Mouse (Mus musculus) activated CD4-positive, CD25-positive, alpha-beta regulatory T cell, adult 4 months (primary cell): ENCODE results near the gene Abl1. TPM values are rescaled to one million over a fixed set of nuclear protein-coding genes. Genes with fewer than 3 reads are reported as not detected.

Experiments used
- ATAC-seq: one replicate; pipeline ENCODE4 v1.8.0; 2017
- polyA plus RNA-seq, 2 experiments: library from polyadenylated mRNA; unstranded; fragments of 100-300 nt; shearing (Covaris generic); gene quantifications; one replicate each; pipeline ENCODE4 v1.2.1; 2017

Gene Abl1
- polyA plus RNA-seq, 2 experiments from 2014 or later = 7.4 to 8.1 TPM

GRCm38 (mm10) chr2:31790728-31791251 is 102.6 kb downstream of the Abl1 start:
- ATAC-seq = no peak

GRCm38 (mm10) chr2:31791260-31791659 is 103.1 kb downstream of the Abl1 start:
- no peak for ATAC-seq

GRCm38 (mm10) chr2:31792611-31793010 is 104.4 kb downstream of the Abl1 start:
- no peak for ATAC-seq

- no peak for ATAC-seq
Measured at GRCm38 (mm10) chr2:31796943-31797342, 108.8 kb downstream of the Abl1 start.

DNA sequence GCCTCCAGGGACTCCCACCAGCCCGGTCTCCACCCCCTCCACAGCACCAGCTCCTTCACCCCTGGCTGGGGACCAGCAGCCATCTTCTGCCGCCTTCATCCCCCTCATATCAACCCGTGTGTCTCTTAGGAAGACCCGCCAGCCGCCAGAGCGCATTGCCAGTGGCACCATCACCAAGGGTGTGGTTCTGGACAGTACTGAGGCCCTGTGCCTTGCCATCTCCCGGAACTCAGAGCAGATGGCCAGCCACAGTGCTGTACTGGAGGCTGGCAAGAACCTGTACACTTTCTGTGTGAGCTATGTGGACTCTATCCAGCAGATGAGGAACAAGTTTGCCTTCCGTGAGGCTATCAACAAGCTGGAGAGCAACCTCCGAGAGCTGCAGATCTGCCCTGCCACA is 113.2 kb downstream of the Abl1 start:
- ATAC-seq = no peak

- ATAC-seq = no peak
Measured at GRCm38 (mm10) chr2:31802811-31803210, 114.6 kb downstream of the Abl1 start.

DNA sequence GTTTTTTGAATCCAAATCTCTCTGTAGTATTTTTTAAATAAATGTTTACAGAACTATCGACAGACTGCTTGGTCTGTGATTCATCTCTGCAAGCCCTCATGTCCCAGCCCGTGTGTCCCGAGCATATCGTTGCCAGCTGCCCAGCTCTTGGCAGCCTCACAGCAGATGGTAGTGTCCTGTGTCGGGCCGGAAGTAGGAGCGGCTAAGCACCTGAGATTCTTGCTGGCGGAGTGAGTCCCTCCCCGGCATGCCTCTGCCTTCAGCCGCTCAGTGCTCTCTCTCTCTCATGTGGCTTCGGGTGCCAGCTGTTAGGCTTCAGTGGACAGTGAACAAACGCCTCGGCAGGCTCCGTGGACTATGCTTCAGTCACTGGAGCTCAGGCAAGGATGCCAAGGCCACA is 115.3 kb downstream of the Abl1 start:
- ATAC-seq = no peak

DNA sequence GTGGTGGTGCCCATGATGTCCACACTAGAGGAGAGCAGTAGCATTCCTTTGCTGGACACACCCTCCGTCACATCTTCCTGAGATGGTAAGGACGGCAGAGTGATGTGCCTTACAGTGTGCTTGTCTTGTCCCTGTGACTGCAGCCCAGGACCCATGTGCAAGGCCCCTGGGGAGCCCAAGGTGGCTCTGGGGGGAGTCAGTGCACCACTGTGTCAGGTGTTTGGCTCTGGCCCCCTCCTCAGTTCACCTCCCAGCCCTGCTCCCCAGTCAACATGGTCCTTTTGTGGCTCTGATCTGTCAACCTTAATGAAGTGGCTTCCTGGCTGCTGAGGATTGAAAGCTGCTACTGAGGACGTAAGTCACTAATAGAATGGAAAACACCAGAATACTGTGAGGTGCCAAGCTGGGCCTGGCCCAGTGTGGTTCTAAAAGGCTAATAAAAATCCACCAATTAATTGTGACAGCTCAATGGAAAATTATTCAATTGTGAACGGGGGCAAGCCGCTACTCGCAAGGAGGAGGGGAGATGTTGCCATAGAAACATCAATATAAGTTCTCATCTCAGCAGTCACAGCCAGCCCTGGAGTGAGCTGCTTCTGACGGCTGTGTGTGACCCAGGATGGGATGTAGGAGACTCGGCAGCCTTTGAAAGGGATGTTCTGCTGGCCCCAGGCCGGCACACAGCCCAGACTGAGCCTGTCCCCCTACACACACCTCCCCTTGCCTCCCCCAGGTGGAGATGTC is 118.6 kb downstream of the Abl1 start:
- no peak for ATAC-seq

GRCm38 (mm10) chr2:31808410-31809357 is 120.5 kb downstream of the Abl1 start:
- ATAC-seq = no peak

DNA sequence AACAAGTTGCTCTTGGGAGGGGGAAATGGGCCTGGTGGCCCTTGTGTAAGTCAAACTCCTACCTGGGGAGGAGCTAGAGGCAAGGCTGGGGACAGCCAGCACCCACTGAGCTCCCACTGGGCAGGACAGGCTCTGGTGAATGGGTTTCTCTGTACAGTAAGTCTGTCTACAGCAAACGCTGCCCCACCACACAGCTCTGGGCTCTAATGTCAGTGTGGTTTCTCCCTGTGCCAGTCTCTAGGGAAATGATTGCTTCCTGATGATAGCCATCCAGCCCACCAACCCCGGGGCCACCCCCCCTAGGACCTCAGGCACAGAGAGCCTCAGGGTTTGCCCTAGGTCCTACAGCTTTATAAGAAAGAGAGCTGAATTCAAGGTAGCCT is 121.2 kb downstream of the Abl1 start:
- no peak for ATAC-seq

DNA sequence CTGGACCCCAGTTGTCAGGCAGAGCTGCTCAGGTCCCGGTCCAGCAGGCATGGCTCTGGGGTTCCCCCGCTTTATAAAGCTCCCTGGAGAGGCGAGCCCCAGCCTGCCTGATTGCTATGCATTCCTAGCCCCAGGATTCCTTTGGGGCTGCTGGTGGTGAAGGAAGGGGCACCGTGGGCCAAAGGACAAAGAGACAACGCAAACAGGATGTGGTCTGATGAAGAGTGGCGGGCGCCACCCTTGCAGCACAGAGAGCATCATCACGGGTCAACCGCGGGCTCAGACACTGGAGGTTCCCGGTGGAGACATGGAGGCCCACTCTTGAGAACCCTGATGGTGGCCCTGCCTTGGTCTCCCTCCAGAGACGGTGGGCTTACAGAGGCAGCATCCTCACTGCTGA is 122.3 kb downstream of the Abl1 start, which contains the start of gene Qrfp:
Gene Qrfp (minus strand): TSS at position 137 of the 400 bp plus-strand sequence.
- ATAC-seq = peak; percentile 59

DNA sequence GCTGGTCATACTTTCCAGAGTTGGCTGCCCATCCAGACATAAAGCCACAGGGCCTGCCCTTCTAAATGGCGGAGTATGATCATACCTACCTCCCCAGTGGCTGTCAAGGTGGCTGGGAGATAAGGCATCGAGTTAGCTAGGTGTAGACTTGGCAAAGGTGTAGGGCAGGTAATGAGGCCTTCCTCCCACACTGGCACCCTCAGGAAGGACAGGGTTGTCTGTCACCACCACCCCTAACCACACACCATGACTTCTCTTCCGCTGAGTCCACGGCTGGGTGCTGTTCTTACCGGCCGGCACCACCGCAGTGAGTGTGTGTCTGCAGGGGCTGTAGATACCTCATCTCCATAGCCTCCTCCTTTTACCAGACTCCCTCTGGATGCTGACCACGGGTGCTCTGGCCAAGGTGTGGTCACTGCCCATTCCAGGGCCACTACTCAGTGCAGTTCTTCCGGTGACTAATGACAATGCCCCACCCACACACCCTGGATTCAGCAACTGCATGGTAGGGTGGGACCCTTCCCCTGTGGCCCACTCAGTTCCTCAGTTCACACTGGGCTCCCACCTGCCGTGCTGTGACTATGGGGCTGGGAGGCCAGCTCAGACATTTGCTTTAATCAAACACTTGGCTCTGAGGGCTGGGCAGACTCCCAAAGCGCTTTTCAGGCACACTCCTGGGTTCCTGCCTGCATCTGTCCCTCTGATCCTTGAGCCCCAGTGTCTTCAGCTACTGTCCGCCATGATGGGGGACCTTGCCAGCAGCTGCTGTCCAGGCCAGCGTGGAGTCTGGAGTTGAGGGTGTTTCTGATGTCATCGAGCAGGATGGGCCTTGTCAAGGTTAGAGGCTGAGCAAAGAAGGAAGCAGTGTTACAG is 123.1 kb downstream of the Abl1 start:
- peak; percentile 31 for ATAC-seq

DNA sequence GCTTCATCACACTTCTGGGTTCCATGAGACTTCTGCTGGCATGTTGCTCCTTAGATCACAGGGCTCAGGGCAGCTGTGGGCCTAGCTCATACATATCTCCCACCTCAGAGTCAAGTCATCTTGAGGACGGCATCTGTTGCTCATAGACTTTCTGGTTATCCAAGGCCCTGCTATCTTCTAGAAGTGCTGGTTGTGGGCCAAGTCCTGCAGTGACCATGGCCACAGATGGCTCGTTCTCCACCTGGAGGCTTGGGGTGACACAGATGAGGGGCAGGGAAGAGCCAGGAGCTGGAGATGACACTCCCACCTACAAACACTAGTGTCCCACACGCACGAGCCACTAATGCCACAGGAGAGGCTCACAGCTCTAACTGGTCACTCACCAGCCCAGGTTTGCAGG is 125.5 kb downstream of the Abl1 start:
- no peak for ATAC-seq

DNA sequence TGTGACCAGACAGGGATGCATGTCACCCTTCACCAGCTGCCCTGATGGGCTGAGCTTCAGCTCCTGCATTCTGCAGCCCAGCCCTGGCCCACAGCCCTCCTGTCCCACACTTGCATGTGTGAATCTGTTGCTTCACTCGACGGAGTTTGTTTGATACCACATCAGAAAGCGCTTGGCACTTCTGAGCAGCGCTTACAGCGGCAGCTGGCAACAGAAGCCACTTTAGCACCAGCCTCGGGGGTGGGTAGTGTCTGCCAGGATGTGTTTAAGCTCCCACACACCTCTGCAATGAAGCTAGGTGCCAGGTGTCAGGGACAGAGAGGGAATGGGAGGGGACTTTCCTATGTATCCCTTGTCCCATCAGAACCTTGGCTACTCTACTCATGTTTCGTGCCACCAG is 126.5 kb downstream of the Abl1 start:
- no peak for ATAC-seq

DNA sequence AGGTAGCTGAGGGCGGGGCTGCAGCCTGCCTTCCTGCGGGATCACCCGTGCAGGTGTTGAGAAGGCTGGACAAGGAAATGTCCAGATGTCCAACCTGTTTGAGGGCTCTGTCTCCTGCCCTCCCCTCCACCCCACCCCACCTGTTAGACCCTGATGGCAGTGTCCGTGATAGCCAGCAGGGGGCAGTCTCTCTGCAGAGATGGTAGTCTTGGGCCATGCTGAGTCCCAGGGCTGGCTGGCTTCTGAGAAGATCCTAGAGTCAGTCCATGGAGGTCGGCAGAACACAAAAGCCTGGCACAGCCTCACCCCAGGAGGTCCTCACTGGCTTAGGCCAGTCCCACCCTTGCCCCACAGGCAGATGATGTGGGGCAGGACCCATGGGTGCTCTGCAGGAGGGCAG is 127.2 kb downstream of the Abl1 start:
- peak; percentile 49 for ATAC-seq

GRCm38 (mm10) chr2:31822524-31823371 is 134.6 kb downstream of the Abl1 start:
- ATAC-seq = peak; percentile 65

- no peak for ATAC-seq
Measured at GRCm38 (mm10) chr2:31823933-31824730, 136.0 kb downstream of the Abl1 start.

DNA sequence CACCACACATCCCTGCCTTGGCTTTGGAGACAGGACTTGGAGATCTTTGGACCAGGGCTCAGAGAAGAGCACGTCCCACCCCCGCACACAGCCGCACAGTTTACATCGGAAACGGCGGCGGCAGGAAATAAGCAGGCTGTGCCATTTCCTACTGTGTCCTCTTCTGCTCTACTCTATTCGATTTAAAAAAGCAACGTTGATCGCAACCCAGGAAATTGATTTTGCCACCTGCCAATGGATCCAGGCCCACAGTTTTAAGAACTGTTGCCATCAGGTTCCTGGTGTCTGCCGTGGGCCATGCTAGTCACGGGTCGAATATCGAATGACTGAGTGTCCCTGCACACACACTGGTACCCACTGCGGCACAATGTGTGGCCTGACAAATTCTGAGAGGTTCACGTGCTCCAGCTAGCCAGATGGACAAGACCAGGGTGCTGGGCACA is 137.3 kb downstream of the Abl1 start:
- ATAC-seq = peak; percentile 72

DNA sequence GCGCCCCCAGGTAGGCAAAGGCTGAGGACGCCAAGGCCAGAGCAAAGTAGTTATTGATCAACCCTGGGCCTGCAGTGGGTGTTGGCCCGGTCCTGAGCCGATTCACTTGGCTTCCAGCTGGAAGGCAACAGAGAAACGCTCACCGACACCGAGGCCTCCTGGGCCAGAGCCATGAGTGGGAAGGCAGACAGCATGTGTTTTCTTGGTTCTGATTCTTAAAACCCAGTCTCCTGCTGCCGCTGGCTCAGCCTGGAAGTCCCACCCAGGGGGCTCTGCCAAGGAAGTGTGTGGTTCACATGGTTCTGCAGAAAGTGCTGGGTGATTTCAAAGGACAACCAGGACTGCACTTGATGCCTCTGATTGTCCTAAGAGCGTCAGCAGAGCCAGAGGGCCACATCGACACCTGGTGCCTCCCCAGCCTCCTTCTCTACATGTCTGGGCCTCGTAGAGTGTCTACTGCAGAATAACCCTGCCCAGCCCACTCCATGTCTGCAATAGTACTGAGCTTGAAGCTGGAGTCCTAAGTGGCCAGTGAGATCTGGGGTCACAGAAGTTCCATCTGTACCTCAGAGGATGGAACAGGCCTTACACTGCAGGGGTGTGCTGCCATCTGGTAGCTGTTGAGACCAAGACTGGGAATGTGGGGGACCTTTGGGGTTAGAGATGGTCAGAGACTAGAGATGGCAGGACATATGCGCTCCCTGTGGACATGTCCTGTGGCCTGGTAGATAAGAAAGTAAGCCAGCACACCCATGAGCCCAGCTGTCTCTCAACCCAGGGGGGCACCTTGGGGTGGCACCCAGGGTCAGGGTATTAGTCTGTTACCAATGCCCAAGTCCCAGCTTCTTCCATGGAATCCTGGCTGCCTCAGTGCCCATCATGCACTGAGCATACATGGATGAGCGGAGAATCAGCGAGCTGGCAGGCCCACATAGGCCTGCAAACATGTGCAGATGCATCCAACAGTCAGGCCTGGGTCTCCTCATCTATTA is 138.2 kb downstream of the Abl1 start:
- ATAC-seq = no peak
